Mouse (Mus musculus) retina, postnatal 7 days (tissue): ENCODE results near the gene Rpap3.

ENCODE experiments used
- DNase-seq: peaks from one replicate; pipeline ENCODE4 v3.0.0-alpha.2; 2012; ENCODE audit warnings: low read depth, low spot score

The Rpap3 gene

GRCm38 (mm10) chr15:97705211-97706050 lies at the start of gene Rpap3:
Gene Rpap3, minus strand, starts transcription at chr15:97705825.
- DNase-seq = peak; percentile 64

- DNase-seq = no peak
These were observed 49.7 kb upstream of the Rpap3 start for GRCm38 (mm10) chr15:97755361-97755760.

- no peak for DNase-seq
These were observed 48.9 kb upstream of the Rpap3 start for GRCm38 (mm10) chr15:97754476-97754875.

GRCm38 (mm10) chr15:97752491-97752890 lies 46.9 kb upstream of the Rpap3 start:
- no peak for DNase-seq

GRCm38 (mm10) chr15:97751676-97752075 lies 46.1 kb upstream of the Rpap3 start:
- DNase-seq = no peak

GRCm38 (mm10) chr15:97750697-97751096 lies 45.1 kb upstream of the Rpap3 start:
- DNase-seq = peak; percentile 45

GRCm38 (mm10) chr15:97749841-97750240 lies 44.2 kb upstream of the Rpap3 start:
- no peak for DNase-seq

- no peak for DNase-seq
These were observed 43.8 kb upstream of the Rpap3 start for GRCm38 (mm10) chr15:97749397-97749796.

- DNase-seq = no peak
These were observed 43.3 kb upstream of the Rpap3 start for GRCm38 (mm10) chr15:97748964-97749363.

GRCm38 (mm10) chr15:97748309-97748708 lies 42.7 kb upstream of the Rpap3 start:
- no peak for DNase-seq

GRCm38 (mm10) chr15:97747486-97747885 lies 41.9 kb upstream of the Rpap3 start:
- DNase-seq = no peak

- DNase-seq = no peak
These were observed 41.1 kb upstream of the Rpap3 start for GRCm38 (mm10) chr15:97746748-97747147.

GRCm38 (mm10) chr15:97746278-97746677 lies 40.7 kb upstream of the Rpap3 start:
- no peak for DNase-seq

- no peak for DNase-seq
These were observed 39.7 kb upstream of the Rpap3 start for GRCm38 (mm10) chr15:97745331-97745730.

- no peak for DNase-seq
These were observed 39.3 kb upstream of the Rpap3 start for GRCm38 (mm10) chr15:97744930-97745329.

- DNase-seq = no peak
These were observed 38.4 kb upstream of the Rpap3 start for GRCm38 (mm10) chr15:97743961-97744525.

GRCm38 (mm10) chr15:97743210-97743609 lies 37.6 kb upstream of the Rpap3 start:
- no peak for DNase-seq

GRCm38 (mm10) chr15:97742600-97742999 lies 37.0 kb upstream of the Rpap3 start:
- no peak for DNase-seq

- DNase-seq = no peak
These were observed 36.4 kb upstream of the Rpap3 start for GRCm38 (mm10) chr15:97742074-97742473.

GRCm38 (mm10) chr15:97741662-97742061 lies 36.0 kb upstream of the Rpap3 start:
- no peak for DNase-seq

- DNase-seq = no peak
These were observed 34.7 kb upstream of the Rpap3 start for GRCm38 (mm10) chr15:97740283-97740732.

- DNase-seq = no peak
These were observed 33.3 kb upstream of the Rpap3 start for GRCm38 (mm10) chr15:97738923-97739322.

GRCm38 (mm10) chr15:97731988-97732387 lies 26.4 kb upstream of the Rpap3 start:
- no peak for DNase-seq
